Mouse (Mus musculus) adrenal gland, adult 18-20 months (tissue): ENCODE measurements at regions not wholly inside any gene's neighbourhood (a gene's known extent, or its start where the extent isn't known, plus 50 kb on each side); places are given as distances from the start of the nearest gene placed in this dataset.
A peak's percentile ranks its signal among the peaks of the same experiment; 100 is the strongest.
"Not testable (repeated sequence)": the region's sequence is repeated elsewhere in the genome, so short reads cannot be mapped to it uniquely, and the experiment has no call there.

ENCODE experiments used
- DNase-seq, 2 experiments: peaks; one replicate each; pipeline ENCODE4 v3.0.0; 2021 to 2022; ENCODE audit warnings: low spot score in 2 of 2

GRCm38 (mm10) chr6:37745393-37746100 lies 125.1 kb upstream of the Trim24 start:
- peak in 1 of 2 experiments; percentile 7 for DNase-seq

- DNase-seq = not testable (repeated sequence)
These were observed 122.8 kb upstream of the Trim24 start for GRCm38 (mm10) chr6:37747793-37748192.

- DNase-seq = no peak
These were observed 122.2 kb upstream of the Trim24 start for GRCm38 (mm10) chr6:37748296-37748980.

- DNase-seq = no peak
These were observed 121.6 kb upstream of the Trim24 start for GRCm38 (mm10) chr6:37749016-37749415.

- DNase-seq = no peak
These were observed 120.3 kb upstream of the Trim24 start for GRCm38 (mm10) chr6:37750271-37750670.

- DNase-seq = no peak
These were observed 118.9 kb upstream of the Trim24 start for GRCm38 (mm10) chr6:37751701-37752100.

- not testable (repeated sequence) for DNase-seq
These were observed 109.6 kb upstream of the Trim24 start for GRCm38 (mm10) chr6:37761003-37761402.

- no peak for DNase-seq
These were observed 107.6 kb upstream of the Trim24 start for GRCm38 (mm10) chr6:37763036-37763435.

GRCm38 (mm10) chr6:37767690-37768089 lies 102.9 kb upstream of the Trim24 start:
- no peak for DNase-seq

GRCm38 (mm10) chr6:37773294-37773693 lies 97.3 kb upstream of the Trim24 start:
- no peak for DNase-seq

GRCm38 (mm10) chr6:37775151-37775550 lies 95.5 kb upstream of the Trim24 start:
- no peak for DNase-seq

- DNase-seq = no peak
These were observed 90.7 kb upstream of the Trim24 start for GRCm38 (mm10) chr6:37779893-37780292.

GRCm38 (mm10) chr6:37781894-37782293 lies 88.7 kb upstream of the Trim24 start:
- DNase-seq = no peak

GRCm38 (mm10) chr6:37785280-37785679 lies 85.3 kb upstream of the Trim24 start:
- not testable (repeated sequence) for DNase-seq

- DNase-seq = no peak
These were observed 84.9 kb upstream of the Trim24 start for GRCm38 (mm10) chr6:37785741-37786140.

- DNase-seq = not testable (repeated sequence)
These were observed 82.8 kb upstream of the Trim24 start for GRCm38 (mm10) chr6:37787858-37788257.

GRCm38 (mm10) chr6:37790878-37791277 lies 79.7 kb upstream of the Trim24 start:
- DNase-seq = no peak

GRCm38 (mm10) chr6:37794211-37794610 lies 76.4 kb upstream of the Trim24 start:
- DNase-seq = peak in 1 of 2 experiments; percentile 5

GRCm38 (mm10) chr6:37795001-37795400 lies 75.6 kb upstream of the Trim24 start:
- no peak for DNase-seq

GRCm38 (mm10) chr6:37803231-37803630 lies 67.4 kb upstream of the Trim24 start:
- DNase-seq = no peak

GRCm38 (mm10) chr6:37805896-37806295 lies 64.7 kb upstream of the Trim24 start:
- not testable (repeated sequence) for DNase-seq

- DNase-seq = not testable (repeated sequence)
These were observed 64.0 kb upstream of the Trim24 start for GRCm38 (mm10) chr6:37806529-37807191.
